In the genomic region with DNA sequence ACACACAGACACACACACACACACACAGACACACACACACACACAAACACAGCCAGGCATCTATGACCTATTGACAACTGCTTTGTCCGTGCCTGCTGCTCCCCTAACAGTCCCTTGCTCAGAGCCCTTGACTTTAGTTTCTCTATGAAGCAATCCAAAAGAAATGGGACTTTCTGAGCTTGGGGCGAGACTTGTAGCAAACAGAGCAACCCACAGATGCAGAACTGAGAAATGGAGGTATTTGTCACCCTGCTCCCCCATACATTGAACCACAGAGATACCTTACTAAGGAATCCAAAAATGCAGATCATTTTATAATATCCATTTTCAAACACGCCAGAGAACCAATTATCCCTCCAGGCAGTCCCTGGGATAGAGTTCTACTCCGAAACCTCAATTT, we compare ENCODE assay signal across 17 mouse cellular contexts.
DNase-seq lines count a peak whose midpoint lies in the region; ATAC-seq and TF ChIP-seq lines count a peak whose summit lies in the region.
"Had no signal": no experiment of that assay in that cellular context is flagged by ENCODE, and none has a peak within 500 bp of the region (broad histone marks: within the 10 kb centered on the region; RNA-seq: fewer than 3 reads in every experiment).

No protein-coding gene starts in this region.

- peaks cover 3% of the 10 kb centered on the region; the same call in 1 of the 2 replicates for H3K36me3 ChIP-seq in hindbrain, embryonic 10.5 days
- H3K36me3 ChIP-seq in hindbrain, embryonic 11.5 days (ENCODE audit: control insufficient read depth, insufficient read depth, low read length), result no peaks in the 10 kb centered on the region
- peaks cover under 1% of the 10 kb centered on the region; the same call in 1 of the 2 replicates for H3K36me3 ChIP-seq in embryonic facial prominence, embryonic 10.5 days (replicated peaks)
- H3K36me3 ChIP-seq in limb, embryonic 10.5 days, result no peaks in the 10 kb centered on the region
- no peaks in the 10 kb centered on the region for H3K36me3 ChIP-seq in midbrain, postnatal 0 days (ENCODE audit: insufficient read depth, low read length)
- H3K36me3 ChIP-seq: hindbrain, embryonic 15.5 days had no signal

- peak overlapping the region; percentile 84; the same call in 1 of the 2 replicates for H3K27ac ChIP-seq in hindbrain, embryonic 10.5 days
- H3K27ac ChIP-seq in hindbrain, embryonic 11.5 days (ENCODE audit: low read depth, low read length), result no peak overlapping the region
- peak overlapping the region; percentile 78 for H3K27ac ChIP-seq in embryonic facial prominence, embryonic 10.5 days (replicated peaks)
- 0 out of 2 replicates have a peak overlapping the region, but pooled peaks have one; percentile 75 for H3K27ac ChIP-seq in limb, embryonic 10.5 days
- no peak overlapping the region for H3K27ac ChIP-seq in midbrain, postnatal 0 days (ENCODE audit: low read depth, low read length)
- H3K27ac ChIP-seq: hindbrain, embryonic 15.5 days had no signal

- no peaks in the 10 kb centered on the region for H3K9me3 ChIP-seq in hindbrain, embryonic 10.5 days
- H3K9me3 ChIP-seq in hindbrain, embryonic 11.5 days (ENCODE audit: control insufficient read depth, low read length), result no peaks in the 10 kb centered on the region
- H3K9me3 ChIP-seq in embryonic facial prominence, embryonic 10.5 days, result no peaks in the 10 kb centered on the region
- no peaks in the 10 kb centered on the region for H3K9me3 ChIP-seq in limb, embryonic 10.5 days (replicated peaks)
- H3K9me3 ChIP-seq in midbrain, postnatal 0 days (ENCODE audit: low read length), result no peaks in the 10 kb centered on the region
- H3K9me3 ChIP-seq: hindbrain, embryonic 15.5 days had no signal

- no peak for TF ChIP-seq CTCF in midbrain, postnatal 0 days (IDR thresholded peaks at IDR 0.05)

- WGBS in hindbrain, embryonic 10.5 days, result 44% methylated on average over 4 of the region's 4 CpGs
- 51% methylated on average over 4 of the region's 4 CpGs for WGBS in hindbrain, embryonic 11.5 days
- 40% methylated on average over 4 of the region's 4 CpGs for WGBS in embryonic facial prominence, embryonic 10.5 days
- 65% methylated on average over 4 of the region's 4 CpGs for WGBS in limb, embryonic 10.5 days
- 43% methylated on average over 4 of the region's 4 CpGs for WGBS in midbrain, postnatal 0 days

- no peak overlapping the region for H3K9ac ChIP-seq in hindbrain, embryonic 11.5 days (ENCODE audit: low read depth, low read length)
- no peak overlapping the region for H3K9ac ChIP-seq in midbrain, postnatal 0 days (replicated peaks; ENCODE audit: low read length, poor library complexity, severe bottlenecking)
- H3K9ac ChIP-seq: forebrain, postnatal 0 days; hindbrain, embryonic 15.5 days had no signal

- H3K4me3 ChIP-seq in hindbrain, embryonic 10.5 days, result no peak overlapping the region
- no peak overlapping the region for H3K4me3 ChIP-seq in hindbrain, embryonic 11.5 days (ENCODE audit: low read depth, low read length)
- peak overlapping the region; percentile 38; the same call in 1 of the 2 replicates for H3K4me3 ChIP-seq in embryonic facial prominence, embryonic 10.5 days
- no peak overlapping the region for H3K4me3 ChIP-seq in limb, embryonic 10.5 days
- H3K4me3 ChIP-seq in midbrain, postnatal 0 days (ENCODE audit: low read depth, low read length), result no peak overlapping the region
- H3K4me3 ChIP-seq: hindbrain, embryonic 15.5 days had no signal

- H3K4me1 ChIP-seq in hindbrain, embryonic 10.5 days (replicated peaks), result peaks cover 53% of the 10 kb centered on the region
- H3K4me1 ChIP-seq in hindbrain, embryonic 11.5 days (replicated peaks; ENCODE audit: control insufficient read depth, insufficient read depth, low read length), result peaks cover 5% of the 10 kb centered on the region; the same call in 1 of the 2 replicates
- peaks cover 68% of the 10 kb centered on the region for H3K4me1 ChIP-seq in embryonic facial prominence, embryonic 10.5 days
- peaks cover 44% of the 10 kb centered on the region for H3K4me1 ChIP-seq in limb, embryonic 10.5 days
- peaks cover 10% of the 10 kb centered on the region; the same call in 1 of the 2 replicates for H3K4me1 ChIP-seq in midbrain, postnatal 0 days (ENCODE audit: insufficient read depth, low read length)

- ATAC-seq in hindbrain, embryonic 11.5 days (ENCODE audit: low FRiP score), result no peak
- no peak for ATAC-seq in midbrain, postnatal 0 days (ENCODE audit: low FRiP score)

- DNase-seq in hindbrain, embryonic 10.5 days (ENCODE audit: low spot score), result no peak
- DNase-seq in hindbrain, embryonic 11.5 days (ENCODE audit: low spot score), result no peak
- no peak for DNase-seq in embryonic facial prominence, embryonic 10.5 days (ENCODE audit: low spot score)
- no peak for DNase-seq in limb, embryonic 10.5 days (ENCODE audit: low spot score)
- no peak for DNase-seq in midbrain, postnatal 0 days (ENCODE audit: low spot score)
- DNase-seq in left cerebral cortex, postnatal 25 days (ENCODE audit: low spot score in 2 of 2), result no peak
- no peak for DNase-seq in frontal cortex, postnatal 25 days (ENCODE audit: low spot score in 2 of 2)
- DNase-seq: adrenal gland, postnatal 36 days; cerebellum, adult 2 months; forebrain, postnatal 0 days; heart, postnatal 14 days; kidney, adult 8-10 months; kidney, postnatal 25 days; lung, adult 18-20 months; right cerebral cortex, adult 18-20 months; thymus, adult 18-20 months had no signal

- H3K27me3 ChIP-seq in hindbrain, embryonic 10.5 days (ENCODE audit: insufficient read depth, poor library complexity, severe bottlenecking), result no peaks in the 10 kb centered on the region
- H3K27me3 ChIP-seq in hindbrain, embryonic 11.5 days (ENCODE audit: control insufficient read depth, insufficient read depth, low read length), result no peaks in the 10 kb centered on the region
- H3K27me3 ChIP-seq in embryonic facial prominence, embryonic 10.5 days (replicated peaks; ENCODE audit: low read depth, poor library complexity, severe bottlenecking), result no peaks in the 10 kb centered on the region
- no peaks in the 10 kb centered on the region for H3K27me3 ChIP-seq in limb, embryonic 10.5 days (ENCODE audit: low read depth, poor library complexity, severe bottlenecking)
- H3K27me3 ChIP-seq in midbrain, postnatal 0 days (ENCODE audit: insufficient read depth, low read length), result no peaks in the 10 kb centered on the region
- H3K27me3 ChIP-seq: hindbrain, embryonic 15.5 days had no signal

- H3K4me2 ChIP-seq in hindbrain, embryonic 11.5 days (replicated peaks; ENCODE audit: low read depth, low read length), result no peak overlapping the region
- 0 out of 2 replicates have a peak overlapping the region, but pooled peaks have one; percentile 40 for H3K4me2 ChIP-seq in midbrain, postnatal 0 days (ENCODE audit: low read depth, low read length, poor library complexity, severe bottlenecking)

- intact Hi-C loops in left cerebral cortex, postnatal 25 days (cut with DNase I), result no loop called here

Comparison
In these comparisons a context has a peak if more than half of its experiments do, and no peak if none do; other contexts are left out.
1. H3K27ac ChIP-seq: peak in hindbrain, embryonic 10.5 days (single experiment), embryonic facial prominence, embryonic 10.5 days (single experiment) and limb, embryonic 10.5 days (single experiment); none in hindbrain, embryonic 11.5 days (single experiment) and midbrain, postnatal 0 days (single experiment).